Mouse (Mus musculus): ENCODE results near the gene Nckap5. TPM values are rescaled to one million over a fixed set of nuclear protein-coding genes. Genes with fewer than 3 reads are reported as not detected.
"Not testable (repeated sequence)": the region's sequence is repeated elsewhere in the genome, so short reads cannot be mapped to it uniquely, and the experiment has no call there.

Gene Nckap5
- total RNA-seq, 2 experiments from 2014 or later = 9.6 to 13.1 TPM

- intact Hi-C loops (cut with DNase I) = not testable (repeated sequence)
Measured at GRCm38 (mm10) chr1:126773947-126774346, 56.7 kb downstream of the Nckap5 start.

GRCm38 (mm10) chr1:126766971-126767370, 63.6 kb downstream of the Nckap5 start:
- no peak for DNase-seq
- intact Hi-C loops (cut with DNase I) = no loop called here

More at GRCm38 (mm10) chr1:126773947-126774346, 56.7 kb downstream of the Nckap5 start:
- DNase-seq = not testable (repeated sequence)

- intact Hi-C loops (cut with DNase I) = no loop called here
- no peak for DNase-seq
Measured at GRCm38 (mm10) chr1:126765506-126766170, 65.0 kb downstream of the Nckap5 start.

- intact Hi-C loops (cut with DNase I) = no loop called here
- DNase-seq = no peak
Measured at GRCm38 (mm10) chr1:126764201-126764600, 66.4 kb downstream of the Nckap5 start.

GRCm38 (mm10) chr1:126763192-126763591, 67.4 kb downstream of the Nckap5 start:
- no peak for DNase-seq
- intact Hi-C loops (cut with DNase I) = no loop called here

- DNase-seq = no peak
- intact Hi-C loops (cut with DNase I) = no loop called here
Measured at GRCm38 (mm10) chr1:126760386-126760785, 70.2 kb downstream of the Nckap5 start.

GRCm38 (mm10) chr1:126755682-126756081, 74.9 kb downstream of the Nckap5 start:
- no peak for DNase-seq
- intact Hi-C loops (cut with DNase I) = no loop called here

GRCm38 (mm10) chr1:126753611-126754010, 77.0 kb downstream of the Nckap5 start:
- no peak for DNase-seq
- intact Hi-C loops (cut with DNase I) = no loop called here

- intact Hi-C loops (cut with DNase I) = no loop called here
- DNase-seq = no peak
Measured at GRCm38 (mm10) chr1:126752247-126753037, 78.2 kb downstream of the Nckap5 start.

- intact Hi-C loops (cut with DNase I) = no loop called here
- DNase-seq = no peak
Measured at GRCm38 (mm10) chr1:126751137-126751536, 79.5 kb downstream of the Nckap5 start.

- no peak for DNase-seq
- intact Hi-C loops (cut with DNase I) = no loop called here
Measured at GRCm38 (mm10) chr1:126750156-126750555, 80.4 kb downstream of the Nckap5 start.

- DNase-seq = no peak
- intact Hi-C loops (cut with DNase I) = no loop called here
Measured at GRCm38 (mm10) chr1:126747914-126748313, 82.7 kb downstream of the Nckap5 start.

GRCm38 (mm10) chr1:126745482-126746136, 85.0 kb downstream of the Nckap5 start:
- intact Hi-C loops (cut with DNase I) = no loop called here
- no peak for DNase-seq

GRCm38 (mm10) chr1:126744631-126745305, 85.8 kb downstream of the Nckap5 start:
- intact Hi-C loops (cut with DNase I) = no loop called here
- DNase-seq = no peak

- intact Hi-C loops (cut with DNase I) = loop anchor here (5.0 kb wide), 2 partner anchors 94 to 189 kb away; partner anchors contain the start of gene Nckap5
- no peak for DNase-seq
Measured at GRCm38 (mm10) chr1:126738291-126738640, 92.3 kb downstream of the Nckap5 start.

GRCm38 (mm10) chr1:126737554-126738290, 92.9 kb downstream of the Nckap5 start:
- intact Hi-C loops (cut with DNase I) = loop anchor here (5.0 kb wide), 2 partner anchors 95 to 190 kb away; partner anchors contain the start of gene Nckap5
- peak; percentile 38 to 52 for DNase-seq

- intact Hi-C loops (cut with DNase I) = no loop called here
Measured at GRCm38 (mm10) chr1:126731691-126732090, 98.9 kb downstream of the Nckap5 start.

GRCm38 (mm10) chr1:126726400-126727055, 104.1 kb downstream of the Nckap5 start:
- intact Hi-C loops (cut with DNase I) = loop anchor here (5.0 kb wide), 1 partner anchor 234 kb away; no protein-coding TSS in a partner anchor
- DNase-seq = peak in 1 of 2 experiments; percentile 28

More at GRCm38 (mm10) chr1:126731691-126732090, 98.9 kb downstream of the Nckap5 start:
- no peak for DNase-seq

All from heart, postnatal 14 days (tissue).